Mouse (Mus musculus): Measurements from ENCODE around the gene Gm49321.
A peak's percentile ranks its signal among the peaks of the same experiment; 100 is the strongest.

The Gm49321 gene

GRCm38 (mm10) chr12:73948415-73948814 lies 11.0 kb downstream of the Gm49321 start:
- no peak for DNase-seq (ENCODE audit: low spot score in 2 of 2)

- peak in 1 of 2 experiments; percentile 18 for DNase-seq (ENCODE audit: low spot score in 2 of 2)
Observed at GRCm38 (mm10) chr12:73949318-73950058, 12.0 kb downstream of the Gm49321 start.

GRCm38 (mm10) chr12:73952879-73953278 lies 15.4 kb downstream of the Gm49321 start:
- peak; percentile 18 to 30 for DNase-seq (ENCODE audit: low spot score in 2 of 2)

- no peak for DNase-seq (ENCODE audit: low spot score in 2 of 2)
Observed at GRCm38 (mm10) chr12:73953420-73954186, 16.1 kb downstream of the Gm49321 start.

- no peak for DNase-seq (ENCODE audit: low spot score in 2 of 2)
Observed at GRCm38 (mm10) chr12:73954785-73955184, 17.3 kb downstream of the Gm49321 start.

GRCm38 (mm10) chr12:73957676-73958075 lies 20.2 kb downstream of the Gm49321 start:
- DNase-seq (ENCODE audit: low spot score in 2 of 2), result no peak

- no peak for DNase-seq (ENCODE audit: low spot score in 2 of 2)
Observed at GRCm38 (mm10) chr12:73958830-73959229, 21.4 kb downstream of the Gm49321 start.

GRCm38 (mm10) chr12:73964291-73965281 lies 27.1 kb downstream of the Gm49321 start, which contains the start of gene Snapc1:
Snapc1 (plus strand) TSS chr12:73964481.
- DNase-seq (ENCODE audit: low spot score in 2 of 2), result peak; percentile 95 to 96

- DNase-seq (ENCODE audit: low spot score in 2 of 2), result no peak
Observed at GRCm38 (mm10) chr12:73969142-73969541, 31.7 kb downstream of the Gm49321 start.

GRCm38 (mm10) chr12:73974584-73974983 lies 37.1 kb downstream of the Gm49321 start:
- DNase-seq (ENCODE audit: low spot score in 2 of 2), result no peak

- no peak for DNase-seq (ENCODE audit: low spot score in 2 of 2)
Observed at GRCm38 (mm10) chr12:73978144-73978543, 40.7 kb downstream of the Gm49321 start.

GRCm38 (mm10) chr12:73979667-73980066 lies 42.2 kb downstream of the Gm49321 start:
- DNase-seq (ENCODE audit: low spot score in 2 of 2), result no peak

- DNase-seq (ENCODE audit: low spot score in 2 of 2), result peak; percentile 55 to 65
Observed at GRCm38 (mm10) chr12:73982533-73982932, 45.1 kb downstream of the Gm49321 start.

- no peak for DNase-seq (ENCODE audit: low spot score in 2 of 2)
Observed at GRCm38 (mm10) chr12:73986299-73986698, 48.8 kb downstream of the Gm49321 start.

GRCm38 (mm10) chr12:73988393-73989008 lies 51.0 kb downstream of the Gm49321 start:
- no peak for DNase-seq (ENCODE audit: low spot score in 2 of 2)

- no peak for DNase-seq (ENCODE audit: low spot score in 2 of 2)
Observed at GRCm38 (mm10) chr12:73989594-73989993, 52.1 kb downstream of the Gm49321 start.

GRCm38 (mm10) chr12:73996906-73997296 lies 59.4 kb downstream of the Gm49321 start:
- DNase-seq (ENCODE audit: low spot score in 2 of 2), result no peak

- peak; percentile 33 to 47 for DNase-seq (ENCODE audit: low spot score in 2 of 2)
Observed at GRCm38 (mm10) chr12:73997297-73998127, 60.1 kb downstream of the Gm49321 start, which contains the start of gene Syt16. Syt16 (plus strand) TSS chr12:73997661.

- no peak for DNase-seq (ENCODE audit: low spot score in 2 of 2)
Observed at GRCm38 (mm10) chr12:73998128-73998456, 60.6 kb downstream of the Gm49321 start.

- no peak for DNase-seq (ENCODE audit: low spot score in 2 of 2)
Observed at GRCm38 (mm10) chr12:74002449-74002848, 65.0 kb downstream of the Gm49321 start.
